Mouse (Mus musculus) intestine, embryonic 14.5 days (tissue): ENCODE measurements around the gene Akap8. TPM values are rescaled to one million over a fixed set of nuclear protein-coding genes. Genes with fewer than 3 reads are reported as not detected.

ENCODE experiments used
- ATAC-seq: fragments of 200-750 bp; cut with Nextera tagmentation; replicated peaks from 2 replicates; pipeline ENCODE4 v1.8.0; 2017; ENCODE audit warnings: low read depth, moderate number of reproducible peaks, moderate TSS enrichment, moderate library complexity; ENCODE audit not compliant: low FRiP score, low TSS enrichment
- DNase-seq: peaks from one replicate; pipeline ENCODE4 v3.0.0-alpha.2; 2018; ENCODE audit warnings: low spot score
- H3K27ac ChIP-seq: fragments of 300-500 bp; sonication (generic); 2 replicates; pipeline ENCODE4 v1.5.1; 2014; ENCODE audit warnings: low read depth, mild to moderate bottlenecking, control low read depth
- H3K27me3 ChIP-seq: fragments of 300-500 bp; sonication (generic); replicated peaks from 2 replicates; pipeline ENCODE4 v1.6.1; 2014; ENCODE audit warnings: low read length, control low read depth; ENCODE audit not compliant: control insufficient read depth, insufficient read depth
- H3K36me3 ChIP-seq: fragments of 300-500 bp; sonication (generic); 2 replicates; pipeline ENCODE4 v1.6.1; 2014; ENCODE audit warnings: low read length, control low read depth; ENCODE audit not compliant: control insufficient read depth, insufficient read depth
- H3K4me1 ChIP-seq: fragments of 300-500 bp; sonication (generic); replicated peaks from 2 replicates; pipeline ENCODE4 v1.6.1; 2014; ENCODE audit warnings: low read length, control low read depth, mixed read lengths; ENCODE audit not compliant: control insufficient read depth, insufficient read depth
- H3K4me2 ChIP-seq: fragments of 300-500 bp; sonication (generic); 2 replicates; pipeline ENCODE4 v1.6.1; 2014; ENCODE audit warnings: low read length
- H3K4me3 ChIP-seq: fragments of 300-500 bp; sonication (generic); 2 replicates; pipeline ENCODE4 v1.5.1; 2014; ENCODE audit warnings: low read depth, low read length, control low read depth, mixed read lengths
- H3K9ac ChIP-seq: fragments of 300-500 bp; sonication (generic); 2 replicates; pipeline ENCODE4 v1.6.1; 2014; ENCODE audit warnings: mild to moderate bottlenecking, low read length
- H3K9me3 ChIP-seq: fragments of 300-500 bp; sonication (generic); 2 replicates; pipeline ENCODE4 v1.6.1; 2016; ENCODE audit warnings: low read length, control low read depth; ENCODE audit not compliant: control insufficient read depth
- WGBS: fragments of 180-500 bp; shearing (Covaris S2); extraction: QIAGEN DNeasy Blood & Tissue Kit; methylation state at CpG from one replicate; pipeline ENCODE4 v1.1.7; 2014; 5-methylcytosine and 5-hydroxymethylcytosine counted together
- polyA plus RNA-seq: library from polyadenylated mRNA; unstranded; fragments of >200 nt; fragmentation: Nextera tagmentation; extraction: Ambion mirVana; gene quantifications from 2 replicates; pipeline ENCODE4 v1.2.1, GENCODE M21; 2014

Gene Akap8
- polyA plus RNA-seq, 1 experiment from 2014 or later: 51.8 TPM

- no peaks in the 10 kb centered on the region for H3K9me3 ChIP-seq
- H3K27me3 ChIP-seq: no peaks in the 10 kb centered on the region
- no peaks in the 10 kb centered on the region for H3K4me1 ChIP-seq
- peaks cover 79% of the 10 kb centered on the region for H3K36me3 ChIP-seq
- DNase-seq (no peak), ATAC-seq (no peak)
- H3K4me3 ChIP-seq: no peak overlapping the region
- H3K9ac ChIP-seq: no peak overlapping the region
- WGBS: 87% methylated on average over 2 of the region's 2 CpGs
- H3K27ac ChIP-seq: no peak overlapping the region
- no peak overlapping the region for H3K4me2 ChIP-seq
Measured at GRCm38 (mm10) chr17:32335869-32336268, 14.8 kb upstream of the Akap8 start.

GRCm38 (mm10) chr17:32334921-32335320 lies 13.9 kb upstream of the Akap8 start:
- Histone ChIP-seq H3K36me3 (peaks cover 79% of the 10 kb centered on the region), H3K9me3 (no peaks in the 10 kb centered on the region), H3K4me2 (no peak overlapping the region), H3K4me1 (no peaks in the 10 kb centered on the region), H3K27me3 (no peaks in the 10 kb centered on the region), H3K4me3 (no peak overlapping the region), H3K27ac (no peak overlapping the region), H3K9ac (no peak overlapping the region)
- DNase-seq: no peak
- 94% methylated on average over 12 of the region's 12 CpGs for WGBS
- ATAC-seq: no peak

GRCm38 (mm10) chr17:32333675-32334303 lies 12.8 kb upstream of the Akap8 start:
- H3K4me1 ChIP-seq: no peaks in the 10 kb centered on the region
- ATAC-seq (no peak), DNase-seq (no peak)
- H3K27ac ChIP-seq: no peak overlapping the region
- no peaks in the 10 kb centered on the region for H3K9me3 ChIP-seq
- H3K27me3 ChIP-seq: no peaks in the 10 kb centered on the region
- H3K36me3 ChIP-seq: peaks cover 78% of the 10 kb centered on the region
- no peak overlapping the region for H3K4me2 ChIP-seq
- WGBS: 81% methylated on average over 31 of the region's 31 CpGs
- no peak overlapping the region for H3K4me3 ChIP-seq
- no peak overlapping the region for H3K9ac ChIP-seq

GRCm38 (mm10) chr17:32327501-32327900 lies 6.5 kb upstream of the Akap8 start:
- Histone ChIP-seq H3K9ac (no peak overlapping the region), H3K36me3 (peaks cover 61% of the 10 kb centered on the region), H3K9me3 (no peaks in the 10 kb centered on the region), H3K4me3 (no peak overlapping the region), H3K27ac (no peak overlapping the region), H3K4me2 (no peak overlapping the region), H3K27me3 (no peaks in the 10 kb centered on the region), H3K4me1 (no peaks in the 10 kb centered on the region)
- ATAC-seq (no peak), DNase-seq (no peak)

- Histone ChIP-seq H3K4me3 (no peak overlapping the region), H3K4me1 (peaks cover 4% of the 10 kb centered on the region; the same call in 1 of the 2 replicates), H3K27me3 (no peaks in the 10 kb centered on the region), H3K36me3 (peaks cover 41% of the 10 kb centered on the region), H3K4me2 (no peak overlapping the region), H3K9ac (no peak overlapping the region), H3K27ac (no peak overlapping the region), H3K9me3 (no peaks in the 10 kb centered on the region)
- DNase-seq (no peak), ATAC-seq (no peak)
- 91% methylated on average over 1 of the region's 1 CpGs for WGBS
Measured at GRCm38 (mm10) chr17:32322809-32323208, 1.8 kb upstream of the Akap8 start.

- Histone ChIP-seq H3K27ac (peak overlapping the region; percentile 97), H3K4me2 (peak overlapping the region; percentile 78), H3K4me3 (peak overlapping the region; percentile 92), H3K9ac (peak overlapping the region; percentile 59), H3K4me1 (peaks cover 4% of the 10 kb centered on the region; the same call in 1 of the 2 replicates), H3K9me3 (no peaks in the 10 kb centered on the region), H3K36me3 (peaks cover 41% of the 10 kb centered on the region), H3K27me3 (no peaks in the 10 kb centered on the region)
- 10% methylated on average over 6 of the region's 6 CpGs for WGBS
- DNase-seq (no peak), ATAC-seq (no peak)
Measured at GRCm38 (mm10) chr17:32321836-32322235, 798 bp upstream of the Akap8 start.

- DNase-seq: no peak
- ATAC-seq: peak; percentile 70
- Histone ChIP-seq H3K4me3 (peak overlapping the region; percentile 92), H3K4me1 (peaks cover 4% of the 10 kb centered on the region; the same call in 1 of the 2 replicates), H3K9me3 (no peaks in the 10 kb centered on the region), H3K36me3 (peaks cover 42% of the 10 kb centered on the region), H3K27me3 (no peaks in the 10 kb centered on the region), H3K9ac (peak overlapping the region; percentile 59), H3K27ac (peak overlapping the region; percentile 97), H3K4me2 (peak overlapping the region; percentile 78)
- whole genome bisulfite sequencing: 0% methylated on average over 23 of the region's 23 CpGs
Measured at GRCm38 (mm10) chr17:32321390-32321734, 324 bp upstream of the Akap8 start.

GRCm38 (mm10) chr17:32319950-32320349 lies 1.1 kb downstream of the Akap8 start:
- Histone ChIP-seq H3K36me3 (peaks cover 47% of the 10 kb centered on the region), H3K27ac (peak overlapping the region; percentile 97; the same call in 1 of the 2 replicates), H3K4me2 (peak overlapping the region; percentile 68), H3K9ac (peak overlapping the region; percentile 94), H3K9me3 (no peaks in the 10 kb centered on the region), H3K27me3 (no peaks in the 10 kb centered on the region), H3K4me3 (peak overlapping the region; percentile 92), H3K4me1 (peaks cover 4% of the 10 kb centered on the region; the same call in 1 of the 2 replicates)
- ATAC-seq (no peak), DNase-seq (no peak)
- 1% methylated on average over 7 of the region's 7 CpGs for WGBS

- 84% methylated on average over 3 of the region's 3 CpGs for WGBS
Measured at GRCm38 (mm10) chr17:32317708-32318107, 3.3 kb downstream of the Akap8 start.

More at GRCm38 (mm10) chr17:32317708-32318107, 3.3 kb downstream of the Akap8 start:
- no peak overlapping the region for H3K4me2 ChIP-seq
- no peak overlapping the region for H3K27ac ChIP-seq
- no peaks in the 10 kb centered on the region for H3K9me3 ChIP-seq
- no peak overlapping the region for H3K4me3 ChIP-seq
- ATAC-seq (no peak), DNase-seq (no peak)
- peaks cover 58% of the 10 kb centered on the region for H3K36me3 ChIP-seq
- H3K9ac ChIP-seq: no peak overlapping the region
- H3K27me3 ChIP-seq: no peaks in the 10 kb centered on the region
- H3K4me1 ChIP-seq: peaks cover 4% of the 10 kb centered on the region; the same call in 1 of the 2 replicates
